Mouse (Mus musculus) cerebellum, adult 9-10 months (tissue): ENCODE data around the gene Eri2.

Experiments
- DNase-seq: peaks from one replicate; pipeline ENCODE4 v3.0.0; 2022

The Eri2 gene

DNA sequence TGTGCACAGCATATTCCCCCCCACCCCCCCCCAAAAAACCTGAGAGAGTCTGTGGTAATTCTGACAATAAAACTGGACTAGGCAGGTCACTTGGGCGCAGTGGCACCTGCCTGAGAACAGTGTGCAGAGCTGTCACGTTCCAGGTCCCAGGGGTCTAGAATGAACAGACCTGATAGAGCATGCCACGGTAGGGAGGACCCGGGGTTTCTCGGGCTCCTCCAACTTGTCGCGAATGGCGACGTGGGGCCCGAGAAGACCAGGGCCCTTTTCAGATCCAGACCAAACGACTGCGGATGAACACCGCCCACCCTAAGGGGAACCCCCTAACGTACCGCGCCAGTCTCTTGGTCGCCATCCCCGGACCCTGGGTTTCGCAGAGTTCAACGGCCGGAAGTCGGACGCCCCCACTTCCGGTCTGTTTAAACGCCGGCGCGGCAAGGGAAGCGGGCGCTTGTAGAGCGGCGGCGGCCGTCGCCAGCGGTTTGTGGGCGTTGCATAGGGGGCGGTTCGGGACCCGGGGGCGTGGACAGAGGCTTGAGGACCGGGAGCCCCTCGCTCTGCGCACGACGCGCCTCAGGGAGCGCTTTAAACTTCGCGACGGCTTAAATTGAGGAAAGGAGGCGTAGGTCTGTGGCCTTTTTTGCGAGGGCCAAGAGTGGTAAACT, at the start of gene Eri2, which contains the start of gene Rexo5:
Eri2 (minus strand) TSS at position 473 of the 665 bp plus-strand sequence.
Rexo5 (plus strand) TSS at position 421 of the 665 bp plus-strand sequence.
- DNase-seq: peak; percentile 56

- no peak for DNase-seq
These were observed 48.1 kb upstream of the Eri2 start for GRCm38 (mm10) chr7:119841820-119842449.

GRCm38 (mm10) chr7:119835996-119836777, 42.3 kb upstream of the Eri2 start:
- DNase-seq: no peak

DNA sequence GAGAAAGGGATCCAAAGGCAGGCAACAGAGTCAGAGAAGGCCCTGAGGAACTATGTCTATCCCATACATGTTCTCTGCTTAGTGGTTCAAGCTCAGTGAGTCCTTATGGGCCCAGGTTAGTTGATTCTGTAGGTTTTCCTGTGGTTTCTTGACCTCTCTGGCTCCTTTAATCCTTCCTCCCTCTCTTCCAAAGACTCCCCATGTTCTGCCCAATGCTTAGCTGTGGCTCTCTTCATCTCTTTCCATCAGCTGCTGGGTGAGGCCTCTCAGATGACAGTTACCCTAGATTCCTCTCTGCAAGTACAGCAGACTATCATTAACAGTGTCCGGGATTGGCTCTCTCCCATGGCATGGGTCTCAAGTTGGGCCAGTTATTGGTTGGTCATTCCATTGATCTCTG, 41.5 kb upstream of the Eri2 start:
- no peak for DNase-seq

DNA sequence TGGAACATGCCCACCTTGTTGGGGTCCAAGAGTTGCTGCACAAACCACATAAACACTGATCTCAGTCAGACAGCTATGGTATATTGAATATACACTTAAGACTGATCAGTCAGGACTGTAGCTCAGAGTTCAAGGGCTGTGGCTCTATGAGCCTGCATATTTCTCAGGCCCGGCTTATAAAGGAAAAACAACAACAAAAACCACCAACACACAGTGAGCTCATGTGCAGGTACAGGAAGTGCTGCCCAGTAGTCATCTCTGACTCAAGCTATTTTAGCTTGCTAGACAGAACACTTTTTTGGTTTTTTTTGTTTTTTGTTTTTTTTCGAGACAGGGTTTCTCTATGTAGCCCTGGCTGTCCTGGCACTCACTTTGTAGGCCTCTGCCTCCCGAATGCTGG, 14.9 kb upstream of the Eri2 start:
- DNase-seq: no peak

DNA sequence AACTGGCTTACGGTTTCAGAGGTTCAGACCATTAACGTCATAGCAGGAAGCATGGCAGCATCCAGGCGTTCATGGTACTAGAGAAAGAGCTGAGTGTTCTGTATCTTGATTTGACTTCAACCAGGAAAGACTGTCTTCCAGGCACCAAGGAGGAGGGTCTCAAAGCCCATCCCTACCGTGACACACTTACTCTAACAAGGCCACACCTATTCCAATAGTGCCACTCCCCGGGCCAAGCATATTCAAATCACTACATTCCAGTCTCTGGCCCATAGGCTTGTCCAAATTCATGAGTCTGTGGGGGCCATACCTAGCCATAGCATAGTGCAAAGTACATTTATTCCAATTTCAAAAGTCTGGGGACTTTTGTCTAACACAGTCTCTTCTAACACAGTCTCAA, 13.5 kb upstream of the Eri2 start:
- DNase-seq: no peak

DNA sequence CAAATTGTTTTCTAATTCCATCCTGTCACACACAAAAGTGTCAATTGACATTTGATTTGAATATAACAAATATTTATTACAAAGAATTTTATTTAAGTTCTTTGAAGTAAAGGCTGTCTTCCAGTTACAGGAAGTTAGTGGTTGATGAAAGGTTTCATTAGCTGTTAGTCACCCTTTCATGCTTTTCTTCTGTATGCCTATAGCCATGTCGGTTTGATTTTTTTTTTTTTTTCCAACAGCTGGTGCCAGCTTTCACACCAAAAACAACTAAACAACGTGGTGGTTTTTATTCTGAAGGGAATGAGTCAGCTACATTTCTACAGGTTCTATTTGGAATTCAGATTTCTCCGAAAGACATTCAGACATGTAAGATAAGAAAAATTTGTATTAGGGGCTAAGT, 7.1 kb upstream of the Eri2 start:
- DNase-seq: no peak

GRCm38 (mm10) chr7:119800488-119800887, 6.6 kb upstream of the Eri2 start:
- no peak for DNase-seq

DNA sequence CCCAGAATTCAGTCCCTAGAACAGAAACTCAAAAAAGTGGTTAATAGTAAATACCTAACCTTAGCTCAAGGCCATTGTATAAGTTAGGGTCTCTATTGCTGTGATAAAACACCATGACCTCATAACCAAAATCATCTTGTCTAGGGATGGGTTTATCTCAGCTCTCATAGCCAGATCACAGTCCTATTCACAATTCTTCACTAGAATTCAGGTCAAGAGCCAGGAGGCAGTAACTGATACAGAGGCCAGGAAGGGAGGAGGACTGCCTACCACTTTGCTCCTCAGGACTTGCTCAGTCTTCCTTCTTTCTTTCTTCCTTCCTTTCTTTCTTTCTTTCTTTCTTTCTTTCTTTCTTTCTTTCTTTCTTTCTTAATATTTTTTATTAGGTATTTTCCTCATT, 1.5 kb upstream of the Eri2 start:
- DNase-seq: no peak

GRCm38 (mm10) chr7:119794251-119794638, 387 bp upstream of the Eri2 start:
- no peak for DNase-seq

DNA sequence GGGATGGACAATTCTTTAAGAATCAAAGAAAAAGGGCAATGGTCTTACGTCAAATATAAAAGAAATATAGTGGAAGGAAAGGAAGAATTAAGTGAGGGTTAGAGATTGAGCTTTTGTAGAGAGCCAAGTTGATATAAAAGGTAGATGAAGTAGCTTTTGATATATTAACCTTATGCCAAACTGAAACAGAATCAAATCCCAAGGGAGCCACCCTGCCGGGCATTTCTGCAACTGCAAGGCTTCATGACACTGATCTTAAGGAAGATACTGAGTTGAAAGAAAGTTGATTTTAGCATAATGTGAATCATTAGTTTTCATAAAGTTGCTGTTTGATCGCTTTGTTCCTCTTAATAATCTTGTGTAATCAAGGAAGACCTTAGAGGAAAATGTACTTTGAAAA, 4.8 kb downstream of the Eri2 start:
- DNase-seq: no peak

GRCm38 (mm10) chr7:119784908-119785307, 8.9 kb downstream of the Eri2 start:
- no peak for DNase-seq

GRCm38 (mm10) chr7:119783453-119783852, 10.4 kb downstream of the Eri2 start:
- DNase-seq: no peak

GRCm38 (mm10) chr7:119769895-119770294, 24.0 kb downstream of the Eri2 start:
- DNase-seq: no peak

DNA sequence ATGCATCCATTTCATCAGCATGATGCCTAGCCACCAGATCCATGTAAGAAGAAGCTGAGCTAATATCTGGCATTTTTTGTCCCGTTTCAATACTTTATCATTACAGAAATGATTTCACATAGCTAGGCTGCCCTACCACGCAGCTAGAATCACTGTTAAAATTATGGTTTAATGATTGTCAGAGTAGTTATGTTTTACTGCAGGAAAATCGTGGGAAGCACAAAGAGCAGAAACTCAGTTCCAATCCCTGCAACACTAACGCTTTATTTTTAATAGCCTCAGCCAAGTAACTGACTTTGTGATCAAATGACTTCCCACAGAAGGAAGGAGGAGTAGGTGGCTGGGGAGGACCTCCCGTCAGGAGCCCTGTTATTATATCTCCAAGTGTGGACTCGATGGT, 26.9 kb downstream of the Eri2 start:
- DNase-seq: no peak

- DNase-seq: no peak
These were observed 29.5 kb downstream of the Eri2 start for GRCm38 (mm10) chr7:119764377-119764776.

- DNase-seq: no peak
These were observed 31.6 kb downstream of the Eri2 start for GRCm38 (mm10) chr7:119762166-119762697.

GRCm38 (mm10) chr7:119760527-119760951, 33.3 kb downstream of the Eri2 start, which contains the start of gene Acsm3:
Gene Acsm3 (plus strand): TSS chr7:119760923.
- DNase-seq: no peak

GRCm38 (mm10) chr7:119753696-119754095, 40.2 kb downstream of the Eri2 start:
- DNase-seq: no peak

DNA sequence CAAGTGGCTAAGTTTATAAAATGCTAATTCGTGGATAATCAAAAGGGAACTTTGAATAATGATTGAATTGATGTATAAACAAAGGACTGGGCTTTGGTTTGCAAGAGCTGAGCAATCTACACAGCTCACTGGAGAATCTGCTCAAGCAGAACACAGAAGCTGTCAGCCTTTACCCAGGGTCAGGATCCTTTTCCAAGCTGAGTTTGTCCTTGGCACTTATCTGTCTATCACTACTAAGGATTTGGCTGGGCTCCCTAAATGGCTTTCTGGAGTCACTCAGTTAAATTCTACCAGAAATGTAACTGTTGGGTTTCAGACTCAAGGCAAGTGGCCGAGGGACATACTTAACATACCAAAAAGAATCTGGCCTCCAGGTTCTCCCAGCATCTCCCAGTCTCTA, 43.9 kb downstream of the Eri2 start:
- DNase-seq: no peak

GRCm38 (mm10) chr7:119748761-119749160, 45.1 kb downstream of the Eri2 start:
- no peak for DNase-seq

DNA sequence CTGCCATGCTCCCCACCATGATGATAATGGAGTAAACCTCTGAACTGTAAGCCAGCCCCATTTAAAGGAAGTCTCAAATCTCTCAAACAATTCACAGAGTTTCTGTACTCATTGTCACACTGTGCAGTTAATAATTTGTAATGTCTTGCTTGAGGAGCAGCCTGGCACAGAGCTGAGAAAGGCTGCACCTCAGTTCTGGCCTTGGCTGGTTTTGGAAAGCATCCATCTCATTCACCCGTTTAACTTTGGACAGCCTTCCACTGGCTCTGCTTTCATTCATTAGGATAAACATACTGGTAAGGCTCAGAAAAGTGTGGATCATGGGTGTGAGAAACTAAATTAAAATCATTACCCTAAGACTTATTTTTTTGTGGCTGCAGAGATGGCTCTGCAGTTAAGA, 48.0 kb downstream of the Eri2 start:
- DNase-seq: no peak

DNA sequence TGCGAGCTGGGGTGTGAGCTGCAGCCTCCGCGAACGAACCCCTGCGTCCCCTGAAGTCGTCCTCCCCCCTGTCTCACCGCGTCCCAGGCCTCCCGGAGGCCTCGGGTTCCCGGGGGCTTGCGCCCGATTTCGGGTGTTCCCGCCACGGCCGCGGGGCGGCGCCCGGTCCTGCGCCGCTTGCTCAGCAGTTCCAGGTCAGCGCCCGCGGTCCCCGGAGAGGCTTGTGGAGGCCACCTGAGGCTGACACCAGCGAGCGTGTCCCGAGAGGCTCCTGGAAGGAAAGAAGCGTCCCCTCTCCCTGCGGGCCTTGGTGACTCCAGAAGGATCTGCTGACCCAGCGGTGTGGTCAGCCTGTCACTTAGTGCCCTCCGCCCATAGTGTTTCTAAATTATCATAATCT, 49.5 kb downstream of the Eri2 start:
- DNase-seq: no peak
